Mouse (Mus musculus) cortical plate, adult 2 months (tissue): ENCODE results near the gene Zgrf1. TPM values are rescaled to one million over a fixed set of nuclear protein-coding genes. Genes with fewer than 3 reads are reported as not detected.

Experiments used
- H3K27ac ChIP-seq: fragments of 200-500 bp; 2 replicates; pipeline ENCODE4 v1.5.1; 2012; ENCODE audit warnings: low read length, control low read depth, inconsistent platforms; ENCODE audit not compliant: insufficient read depth
- H3K4me1 ChIP-seq: fragments of 200-500 bp; 2 replicates; pipeline ENCODE4 v1.6.1; 2011; ENCODE audit warnings: low read length; ENCODE audit not compliant: control insufficient read depth, insufficient read depth
- H3K4me3 ChIP-seq: fragments of 200-500 bp; 2 replicates; pipeline ENCODE4 v1.5.1; 2011; ENCODE audit warnings: mild to moderate bottlenecking, low read length, control low read depth; ENCODE audit not compliant: insufficient read depth
- CTCF ChIP-seq: fragments of 200-500 bp; IDR thresholded peaks from 2 replicates; pipeline ENCODE4 v1.5.1; 2011; ENCODE audit warnings: mild to moderate bottlenecking, control low read depth, low read length; ENCODE audit not compliant: insufficient read depth; ENCODE audit errors: extremely low read depth
- POLR2A ChIP-seq: fragments of 200-500 bp; IDR thresholded peaks from 2 replicates; pipeline ENCODE4 v1.6.1; 2011; ENCODE audit warnings: mild to moderate bottlenecking, low read length, control low read depth; ENCODE audit not compliant: insufficient read depth; ENCODE audit errors: extremely low read depth
- polyA plus RNA-seq: library from polyadenylated mRNA; depleted of rRNA; stranded (reverse); fragments of >200 nt; gene quantifications from 2 replicates; pipeline ENCODE4 v1.2.3, GENCODE M21; 2012; rRNA removed

Gene Zgrf1
- 6.3 and 6.8 TPM in 2 replicates for polyA plus RNA-seq

GRCm38 (mm10) chr3:127552973-127553719, at the start of gene Zgrf1, which contains the start of gene Larp7:
Zgrf1 (plus strand) TSS chr3:127553489.
Larp7 (minus strand) TSS chr3:127553349.
- Histone ChIP-seq H3K4me1 (no peaks in the 10 kb centered on the region; the same call in 1 of the 2 replicates), H3K4me3 (peak within 1 kb of the TSS; percentile 67), H3K27ac (peak within 1 kb of the TSS; percentile 98)
- TF ChIP-seq POLR2A = peak; percentile 35; the same call in 1 of the 2 replicates
- no peak for TF ChIP-seq CTCF

GRCm38 (mm10) chr3:127507878-127508783, 45.2 kb upstream of the Zgrf1 start:
- Histone ChIP-seq H3K4me3 (no peak overlapping the region), H3K27ac (no peak overlapping the region), H3K4me1 (peaks cover 6% of the 10 kb centered on the region)
- TF ChIP-seq CTCF (no peak), POLR2A (no peak)

GRCm38 (mm10) chr3:127511786-127512746, 41.2 kb upstream of the Zgrf1 start:
- Histone ChIP-seq H3K27ac (no peak overlapping the region), H3K4me1 (peaks cover 6% of the 10 kb centered on the region), H3K4me3 (no peak overlapping the region)
- no peak for TF ChIP-seq CTCF

GRCm38 (mm10) chr3:127512794-127513335, 40.4 kb upstream of the Zgrf1 start:
- H3K27ac ChIP-seq = no peak overlapping the region
- no peak for TF ChIP-seq CTCF
- no peak for TF ChIP-seq POLR2A
- no peak overlapping the region for H3K4me3 ChIP-seq
- H3K4me1 ChIP-seq = peaks cover 6% of the 10 kb centered on the region

- Histone ChIP-seq H3K4me3 (no peak overlapping the region), H3K4me1 (peaks cover 6% of the 10 kb centered on the region), H3K27ac (no peak overlapping the region)
- TF ChIP-seq POLR2A (no peak), CTCF (no peak)
Measured at GRCm38 (mm10) chr3:127513699-127514098, 39.6 kb upstream of the Zgrf1 start.

- Histone ChIP-seq H3K27ac (no peak overlapping the region), H3K4me3 (no peak overlapping the region), H3K4me1 (peaks cover 6% of the 10 kb centered on the region)
- TF ChIP-seq POLR2A (no peak), CTCF (no peak)
Measured at GRCm38 (mm10) chr3:127515251-127515650, 38.0 kb upstream of the Zgrf1 start.

- TF ChIP-seq POLR2A (no peak), CTCF (no peak)
- Histone ChIP-seq H3K4me3 (no peak overlapping the region), H3K27ac (no peak overlapping the region), H3K4me1 (no peaks in the 10 kb centered on the region)
Measured at GRCm38 (mm10) chr3:127520300-127520699, 33.0 kb upstream of the Zgrf1 start.

GRCm38 (mm10) chr3:127521156-127521555, 32.1 kb upstream of the Zgrf1 start:
- TF ChIP-seq POLR2A (no peak), CTCF (no peak)
- Histone ChIP-seq H3K4me1 (no peaks in the 10 kb centered on the region), H3K4me3 (no peak overlapping the region), H3K27ac (no peak overlapping the region)
